Mouse (Mus musculus) large intestine, adult 2 months (tissue): ENCODE results near the gene Nhlrc1. TPM values are rescaled to one million over a fixed set of nuclear protein-coding genes. Genes with fewer than 3 reads are reported as not detected.

ENCODE experiments used
- polyA plus RNA-seq: library from polyadenylated mRNA; depleted of rRNA; stranded (reverse); fragments of >200 nt; gene quantifications from 2 replicates; pipeline ENCODE4 v1.2.3, GENCODE M21; 2012; rRNA removed

The Nhlrc1 gene
- polyA plus RNA-seq, 1 experiment, result 2.7 TPM

Other genes with a start within 250 kb of the Nhlrc1 start
- gene Kif13a, start 85.0 kb downstream of the Nhlrc1 start, polyA plus RNA-seq, result 33.8 and 47.5 TPM in 2 replicates
- 7.0 and 12.3 TPM in 2 replicates for gene Kdm1b, start 28.6 kb upstream of the Nhlrc1 start, polyA plus RNA-seq
- gene Tpmt, start 29.9 kb upstream of the Nhlrc1 start, polyA plus RNA-seq, result 4.2 and 6.7 TPM in 2 replicates
- 9.5 and 10.2 TPM in 2 replicates for gene Dek, start 91.4 kb upstream of the Nhlrc1 start, polyA plus RNA-seq
- 1.3 and 3.1 TPM in 2 replicates for gene Rnf144b, start 107.8 kb upstream of the Nhlrc1 start, polyA plus RNA-seq